ENCODE assay signal across 23 mouse cellular contexts in the genomic region with DNA sequence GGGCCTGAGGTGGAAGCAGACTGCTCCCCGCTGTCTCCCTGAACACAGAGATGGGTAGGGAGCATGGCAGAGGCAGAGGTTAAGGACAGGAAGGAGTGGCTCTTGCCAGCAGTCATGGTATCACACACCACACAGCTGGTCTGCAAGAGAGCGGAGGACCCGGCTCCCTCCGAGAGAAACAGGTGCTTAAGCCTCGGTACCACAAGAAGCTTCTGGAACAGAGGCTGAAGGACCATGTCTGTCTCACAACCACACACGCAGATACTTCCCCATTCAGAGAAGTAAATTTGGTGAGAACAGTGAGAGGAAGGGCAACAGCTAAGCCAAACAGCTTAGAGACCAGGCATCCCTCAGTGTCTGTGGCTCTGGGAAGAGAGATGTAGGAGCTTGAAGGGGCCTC. TPM values are rescaled to one million over a fixed set of nuclear protein-coding genes. Genes with fewer than 3 reads are reported as not detected.
DNase-seq lines count a peak whose midpoint lies in the region; ATAC-seq and TF ChIP-seq lines count a peak whose summit lies in the region.
"Had no signal": no experiment of that assay in that cellular context is flagged by ENCODE, and none has a peak within 500 bp of the region (broad histone marks: within the 10 kb centered on the region; RNA-seq: fewer than 3 reads in every experiment).

No protein-coding gene starts in this region.

- no peak for ATAC-seq in hindbrain, embryonic 12.5 days (ENCODE audit: low FRiP score)
- no peak for ATAC-seq in liver, embryonic 13.5 days (ENCODE audit: low read depth)
- no peak for ATAC-seq in liver, embryonic 12.5 days
- ATAC-seq: forebrain, embryonic 15.5 days; intestine, embryonic 15.5 days; lung, postnatal 0 days had no signal

- no peak overlapping the region for H3K9ac ChIP-seq in hindbrain, embryonic 12.5 days
- no peak overlapping the region for H3K9ac ChIP-seq in liver, embryonic 13.5 days
- H3K9ac ChIP-seq in liver, embryonic 12.5 days, result no peak overlapping the region
- H3K9ac ChIP-seq in MEL (ENCODE audit: control insufficient read depth, low read depth, low read length, poor library complexity, severe bottlenecking), result no peak overlapping the region
- H3K9ac ChIP-seq: forebrain, embryonic 15.5 days; heart, embryonic 12.5 days; hindbrain, embryonic 14.5 days; intestine, embryonic 15.5 days had no signal

- TF ChIP-seq RAD21 in MEL (IDR thresholded peaks at IDR 0.05; ENCODE audit: low read depth, low read length), result no peak

- WGBS in hindbrain, embryonic 10.5 days, result 91% methylated on average over 6 of the region's 6 CpGs
- 90% methylated on average over 6 of the region's 6 CpGs for WGBS in hindbrain, embryonic 12.5 days
- 58% methylated on average over 6 of the region's 6 CpGs for WGBS in liver, embryonic 13.5 days (ENCODE audit: insufficient replicate concordance)
- 63% methylated on average over 6 of the region's 6 CpGs for WGBS in liver, embryonic 12.5 days (ENCODE audit: insufficient replicate concordance)

- 0 out of 2 replicates have a peak overlapping the region, but pooled peaks have one; percentile 40 for H3K27ac ChIP-seq in hindbrain, embryonic 10.5 days
- no peak overlapping the region; the same call in 1 of the 2 replicates for H3K27ac ChIP-seq in hindbrain, embryonic 12.5 days
- peak overlapping the region; percentile 34; the same call in 1 of the 2 replicates for H3K27ac ChIP-seq in liver, embryonic 13.5 days
- H3K27ac ChIP-seq in liver, embryonic 12.5 days, result no peak overlapping the region
- no peak overlapping the region for H3K27ac ChIP-seq in MEL (ENCODE audit: control insufficient read depth, low read depth, low read length)
- H3K27ac ChIP-seq: forebrain, embryonic 15.5 days; hindbrain, embryonic 14.5 days; intestine, embryonic 15.5 days; macrophage had no signal

- peaks cover 45% of the 10 kb centered on the region for H3K4me1 ChIP-seq in hindbrain, embryonic 10.5 days (replicated peaks)
- peaks cover 10% of the 10 kb centered on the region for H3K4me1 ChIP-seq in hindbrain, embryonic 12.5 days
- peaks cover 60% of the 10 kb centered on the region for H3K4me1 ChIP-seq in liver, embryonic 13.5 days (replicated peaks)
- peaks cover 56% of the 10 kb centered on the region for H3K4me1 ChIP-seq in liver, embryonic 12.5 days
- peaks cover 8 to 15% of the 10 kb centered on the region in 2 experiments for H3K4me1 ChIP-seq in MEL (ENCODE audit: control insufficient read depth in 1 of 2, insufficient read depth in 2 of 2, low read length in 2 of 2)

- H3K79me2 ChIP-seq in MEL (ENCODE audit: control insufficient read depth, insufficient read depth, low read length, poor library complexity), result peaks cover 10% of the 10 kb centered on the region

- no peak for TF ChIP-seq EP300 in MEL (IDR thresholded peaks at IDR 0.05; ENCODE audit: low read depth in 1 of 2, low read length in 2 of 2)

- peaks cover 26% of the 10 kb centered on the region for H3K27me3 ChIP-seq in hindbrain, embryonic 10.5 days (ENCODE audit: insufficient read depth, poor library complexity, severe bottlenecking)
- H3K27me3 ChIP-seq in hindbrain, embryonic 12.5 days, result peaks cover 18% of the 10 kb centered on the region
- no peaks in the 10 kb centered on the region for H3K27me3 ChIP-seq in liver, embryonic 13.5 days
- H3K27me3 ChIP-seq in liver, embryonic 12.5 days (replicated peaks), result no peaks in the 10 kb centered on the region
- H3K27me3 ChIP-seq in MEL (ENCODE audit: control insufficient read depth in 1 of 2, insufficient read depth in 2 of 2, low read length in 2 of 2), result no peaks in the 10 kb centered on the region
- H3K27me3 ChIP-seq: forebrain, embryonic 15.5 days; intestine, embryonic 15.5 days had no signal

- DNase-seq in hindbrain, embryonic 10.5 days (ENCODE audit: low spot score), result no peak
- DNase-seq in liver, embryonic 13.5 days, result no peak
- DNase-seq in A20 (ENCODE audit: low read depth, low spot score) (peak; percentile 17), MEL (ENCODE audit: low read depth, low spot score) (peak; percentile 50)
- DNase-seq in heart, adult 9 months (ENCODE audit: low spot score in 2 of 2), result no peak
- DNase-seq: adrenal gland, postnatal 25 days; cerebellum, adult 9-10 months; gastrocnemius, postnatal 14 days; heart, adult 11 months; heart, postnatal 10 days; kidney, adult 8-10 months; kidney, postnatal 14 days had no signal

- no peak overlapping the region for H3K4me2 ChIP-seq in hindbrain, embryonic 12.5 days (replicated peaks)
- H3K4me2 ChIP-seq in liver, embryonic 13.5 days, result no peak overlapping the region
- H3K4me2 ChIP-seq in liver, embryonic 12.5 days, result no peak overlapping the region
- H3K4me2 ChIP-seq: forebrain, embryonic 15.5 days; heart, embryonic 12.5 days; hindbrain, embryonic 14.5 days; intestine, embryonic 15.5 days had no signal

- no peaks in the 10 kb centered on the region for H3K9me3 ChIP-seq in hindbrain, embryonic 10.5 days
- H3K9me3 ChIP-seq in hindbrain, embryonic 12.5 days (replicated peaks), result no peaks in the 10 kb centered on the region
- H3K9me3 ChIP-seq in liver, embryonic 13.5 days (replicated peaks), result no peaks in the 10 kb centered on the region
- no peaks in the 10 kb centered on the region for H3K9me3 ChIP-seq in liver, embryonic 12.5 days (replicated peaks)
- no peaks in the 10 kb centered on the region for H3K9me3 ChIP-seq in MEL (replicated peaks; ENCODE audit: insufficient read depth, low read length)
- H3K9me3 ChIP-seq: forebrain, embryonic 15.5 days; heart, embryonic 12.5 days; intestine, embryonic 15.5 days had no signal

- TF ChIP-seq POLR2A in MEL (IDR thresholded peaks at IDR 0.05; ENCODE audit: control insufficient read depth in 1 of 2, insufficient read depth in 1 of 2, low read depth in 1 of 2, low read length in 2 of 2, poor library complexity in 1 of 2), result no peak

- H3K36me3 ChIP-seq in hindbrain, embryonic 10.5 days, result no peaks in the 10 kb centered on the region
- H3K36me3 ChIP-seq in hindbrain, embryonic 12.5 days, result no peaks in the 10 kb centered on the region
- H3K36me3 ChIP-seq in liver, embryonic 13.5 days, result no peaks in the 10 kb centered on the region
- H3K36me3 ChIP-seq in liver, embryonic 12.5 days, result no peaks in the 10 kb centered on the region
- peaks cover 0 to 9% of the 10 kb centered on the region in 2 experiments; a peak in 2 of 4 replicates for H3K36me3 ChIP-seq in MEL (ENCODE audit: control insufficient read depth in 1 of 2, insufficient read depth in 2 of 2, low read length in 2 of 2)
- H3K36me3 ChIP-seq: forebrain, embryonic 15.5 days; heart, embryonic 12.5 days; intestine, embryonic 15.5 days had no signal

- TF ChIP-seq CTCF in MEL (IDR thresholded peaks at IDR 0.05 in 2 of 3, conservative IDR thresholded peaks at IDR 0.05 in 1 of 3; ENCODE audit: control insufficient read depth in 1 of 3, insufficient read depth in 1 of 3, low read depth in 2 of 3, low read length in 3 of 3, poor library complexity in 1 of 3, severe bottlenecking in 1 of 3), result no peak

- no peak overlapping the region for H3K4me3 ChIP-seq in hindbrain, embryonic 10.5 days
- no peak overlapping the region for H3K4me3 ChIP-seq in hindbrain, embryonic 12.5 days
- no peak overlapping the region for H3K4me3 ChIP-seq in liver, embryonic 13.5 days (replicated peaks)
- no peak overlapping the region for H3K4me3 ChIP-seq in liver, embryonic 12.5 days
- H3K4me3 ChIP-seq in MEL (ENCODE audit: control insufficient read depth in 1 of 2, insufficient read depth in 1 of 2, low read depth in 2 of 2, low read length in 2 of 2), result no peak overlapping the region
- H3K4me3 ChIP-seq: forebrain, embryonic 15.5 days; heart, embryonic 12.5 days; intestine, embryonic 15.5 days had no signal

TF ChIP-seq in MEL, 35 proteins besides CTCF, POLR2A, EP300 and RAD21 (continues in another document):
- TF ChIP-seq MXI1 (IDR thresholded peaks at IDR 0.05; ENCODE audit: low read depth, low read length), result no peak
- no peak for TF ChIP-seq CHD1 (IDR thresholded peaks at IDR 0.05; ENCODE audit: low read depth, low read length)
- no peak for TF ChIP-seq MAZ (IDR thresholded peaks at IDR 0.05; ENCODE audit: low read depth, low read length)
- TF ChIP-seq ELF1 (IDR thresholded peaks at IDR 0.05; ENCODE audit: low read depth, low read length), result no peak
- no peak for TF ChIP-seq NELFE (IDR thresholded peaks at IDR 0.05; ENCODE audit: low read depth, low read length)
- TF ChIP-seq CHD2 (IDR thresholded peaks at IDR 0.05; ENCODE audit: low read length), result no peak
- no peak for TF ChIP-seq ZKSCAN1 (IDR thresholded peaks at IDR 0.05; ENCODE audit: low read depth, low read length)
- TF ChIP-seq UBTF (IDR thresholded peaks at IDR 0.05; ENCODE audit: borderline replicate concordance, insufficient read depth, low read depth, low read length), result no peak

RNA-seq across cellular contexts. Expression of a gene that starts 3.9 kb away (rescaled TPM):
- 27.2 and 27.6 TPM in 2 replicates for polyA plus RNA-seq in hindbrain, embryonic 10.5 days (2016; fragmentation: Nextera tagmentation; extraction: Ambion mirVana)
- 29.4 and 33.2 TPM in 2 replicates for polyA plus RNA-seq in hindbrain, embryonic 12.5 days (2016; fragmentation: Nextera tagmentation; extraction: Ambion mirVana)
- 32.2 and 37.5 TPM in 2 replicates for polyA plus RNA-seq in liver, embryonic 13.5 days (2015; fragmentation: Nextera tagmentation; extraction: Ambion mirVana)
- polyA plus RNA-seq in liver, embryonic 12.5 days (2016; fragmentation: Nextera tagmentation; extraction: Ambion mirVana), result 52.6 and 58.9 TPM in 2 replicates
- 108 and 164 TPM in 2 replicates for total RNA-seq in MEL (2012; rRNA removed)
- polyA plus RNA-seq in MEL (2012; ENCODE audit: insufficient read depth in 1 of 2, insufficient read length in 2 of 2, low read depth in 1 of 2, low replicate concordance in 2 of 2, missing spikeins in 1 of 2), result 100 to 1,000 TPM in 1 of 2 experiments, 10 to 100 TPM in 1; 55.0 to 263 TPM

RNA-seq across cellular contexts. Expression of a gene that starts 33.3 kb away (rescaled TPM):
- 0.12 and 0.17 TPM in 2 replicates for polyA plus RNA-seq in hindbrain, embryonic 10.5 days (2016; fragmentation: Nextera tagmentation; extraction: Ambion mirVana)
- polyA plus RNA-seq in hindbrain, embryonic 12.5 days (2016; fragmentation: Nextera tagmentation; extraction: Ambion mirVana), result 0.18 TPM in 1 of 2 replicates, not detected in the other
- polyA plus RNA-seq in liver, embryonic 13.5 days (2015; fragmentation: Nextera tagmentation; extraction: Ambion mirVana), result 0.88 and 1.1 TPM in 2 replicates
- 0.69 and 0.85 TPM in 2 replicates for polyA plus RNA-seq in liver, embryonic 12.5 days (2016; fragmentation: Nextera tagmentation; extraction: Ambion mirVana)
- not detected in 2 replicates for total RNA-seq in MEL (2012; rRNA removed)
- polyA plus RNA-seq in MEL (2012; ENCODE audit: insufficient read depth in 1 of 2, insufficient read length in 2 of 2, low read depth in 1 of 2, low replicate concordance in 2 of 2, missing spikeins in 1 of 2), result under 1 TPM in 1 of 2 experiments, not detected in 1; 0.08 TPM
- total RNA-seq: adrenal gland, postnatal 25 days; gastrocnemius, postnatal 14 days; heart, postnatal 10 days; left cerebral cortex, postnatal 36 days had no signal
- polyA plus RNA-seq: C2C12; heart, embryonic 12.5 days; hindbrain, embryonic 14.5 days; limb, embryonic 14.5 days; macrophage had no signal

RNA-seq across cellular contexts. Expression of a gene that starts 38.1 kb away (rescaled TPM):
- polyA plus RNA-seq in hindbrain, embryonic 10.5 days (2016; fragmentation: Nextera tagmentation; extraction: Ambion mirVana), result 56.9 and 64.5 TPM in 2 replicates
- polyA plus RNA-seq in hindbrain, embryonic 12.5 days (2016; fragmentation: Nextera tagmentation; extraction: Ambion mirVana), result 48.3 and 57.3 TPM in 2 replicates
- polyA plus RNA-seq in liver, embryonic 13.5 days (2015; fragmentation: Nextera tagmentation; extraction: Ambion mirVana), result 14.5 and 18.1 TPM in 2 replicates
- 22.4 and 25.4 TPM in 2 replicates for polyA plus RNA-seq in liver, embryonic 12.5 days (2016; fragmentation: Nextera tagmentation; extraction: Ambion mirVana)
- 19.2 and 20.8 TPM in 2 replicates for total RNA-seq in MEL (2012; rRNA removed)
- 10 to 100 TPM in 1 of 2 experiments, not detected in 1; 28.4 TPM for polyA plus RNA-seq in MEL (2012; ENCODE audit: insufficient read depth in 1 of 2, insufficient read length in 2 of 2, low read depth in 1 of 2, low replicate concordance in 2 of 2, missing spikeins in 1 of 2)

Comparison
In these comparisons a context has a peak if more than half of its experiments do, and no peak if none do; other contexts are left out.
1. H3K27ac ChIP-seq: peak in hindbrain, embryonic 10.5 days (single experiment) and liver, embryonic 13.5 days (single experiment); none in hindbrain, embryonic 12.5 days (single experiment), liver, embryonic 12.5 days (single experiment) and MEL (single experiment).
2. DNase-seq: peak in A20 (single experiment) and MEL (single experiment); none in hindbrain, embryonic 10.5 days (single experiment), liver, embryonic 13.5 days (single experiment) and heart, adult 9 months (0 of 2).